Mouse (Mus musculus) ovary, postnatal 10 days (tissue): ENCODE results near the gene Kpnb1.

Experiments
- DNase-seq: peaks from one replicate; pipeline ENCODE4 v3.0.0; 2022; ENCODE audit warnings: low spot score

The Kpnb1 gene

DNA sequence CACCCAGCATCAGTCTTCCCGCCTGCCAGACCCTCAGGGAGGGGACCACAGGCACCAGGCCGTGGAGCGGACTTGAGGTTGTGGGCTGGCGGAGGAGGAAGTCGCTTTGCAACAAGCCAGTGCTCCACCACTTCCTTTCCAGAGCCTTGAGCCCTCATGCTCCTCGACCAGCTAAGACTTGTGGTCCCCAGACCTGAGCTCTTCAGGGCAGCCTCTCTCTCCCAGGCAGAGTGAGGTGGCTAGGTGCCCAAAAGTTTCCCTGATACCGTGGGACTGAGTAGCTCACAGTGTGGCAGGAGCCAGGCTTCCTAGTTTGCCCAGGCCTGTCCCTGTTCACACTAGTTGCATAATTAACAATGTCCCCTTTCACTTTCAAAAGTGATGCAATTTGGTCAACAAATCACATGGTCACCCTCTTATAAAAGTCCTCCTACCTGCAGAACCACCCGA lies 45.5 kb downstream of the Kpnb1 start:
- no peak for DNase-seq

DNA sequence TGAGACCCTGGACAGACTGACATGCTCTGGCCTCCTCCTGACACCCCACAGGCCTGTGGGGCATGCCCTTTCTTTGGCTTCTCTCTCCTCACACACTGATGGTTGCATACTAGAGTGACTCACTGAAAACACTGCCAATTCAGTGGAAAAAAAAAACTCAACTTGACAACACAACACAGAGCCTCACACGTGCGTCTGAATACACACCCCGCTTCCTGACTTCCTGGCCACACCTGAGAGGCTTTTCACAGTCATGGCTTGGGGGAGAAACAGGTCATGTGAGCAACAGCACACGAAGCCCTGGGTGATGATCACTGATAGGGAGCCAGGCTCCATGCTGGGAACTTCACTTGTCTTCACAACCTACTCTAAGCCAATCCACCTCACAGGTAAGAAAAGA lies 46.9 kb downstream of the Kpnb1 start:
- DNase-seq, result no peak

DNA sequence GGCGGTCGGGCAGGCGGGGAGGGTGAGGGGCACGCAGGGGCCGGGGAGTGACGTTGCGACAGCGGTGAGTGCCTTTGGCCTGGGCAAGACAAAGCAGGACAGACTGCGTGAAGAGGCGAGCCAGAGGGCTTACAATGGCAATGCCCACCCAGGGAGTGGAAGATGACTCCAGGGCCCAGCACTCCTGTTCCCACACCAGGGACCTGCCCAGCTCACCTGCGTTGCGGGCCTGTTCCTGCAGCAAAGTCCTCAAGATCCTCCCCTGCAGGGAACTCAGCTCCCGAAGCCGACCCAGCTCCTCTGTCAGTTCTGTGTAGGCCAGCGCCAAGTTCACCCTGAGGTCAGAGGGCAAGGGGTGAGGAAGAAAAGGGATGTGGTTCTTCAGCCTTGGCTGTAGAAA lies 48.4 kb downstream of the Kpnb1 start:
- DNase-seq, result no peak

DNA sequence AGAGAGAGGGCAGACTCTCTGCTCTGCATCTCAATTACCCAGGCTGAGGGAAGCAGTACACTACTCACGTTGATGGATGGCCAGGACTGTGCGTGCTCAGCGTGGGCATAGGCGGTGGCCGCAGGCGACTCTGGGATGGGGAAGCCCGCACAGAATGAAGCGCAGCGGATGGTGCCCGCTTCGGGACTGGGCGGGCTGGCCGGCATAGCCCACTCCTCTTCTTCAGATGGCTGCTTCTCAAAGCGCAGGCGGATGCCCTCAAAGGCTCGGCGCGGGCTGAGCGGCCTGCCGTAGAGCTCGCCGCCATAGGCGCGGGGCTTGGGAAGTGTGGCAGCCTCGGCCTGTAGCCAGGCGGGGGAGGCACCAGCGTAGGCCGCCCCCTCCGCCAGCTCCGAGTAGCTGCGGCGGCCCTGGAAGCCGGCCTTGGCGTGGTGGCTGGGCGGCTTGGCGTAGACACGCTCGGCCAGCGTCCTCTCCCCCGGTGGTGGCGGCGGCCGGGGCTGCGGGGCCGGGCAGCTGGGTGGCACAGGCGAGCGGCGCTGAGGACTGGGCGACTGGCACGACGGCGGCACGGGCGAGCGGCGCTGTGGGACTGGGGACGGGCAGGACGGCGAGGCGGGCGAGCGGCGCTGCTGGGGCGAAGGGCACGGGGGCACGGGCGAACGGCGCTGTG lies 49.0 kb downstream of the Kpnb1 start:
- no peak for DNase-seq

DNA sequence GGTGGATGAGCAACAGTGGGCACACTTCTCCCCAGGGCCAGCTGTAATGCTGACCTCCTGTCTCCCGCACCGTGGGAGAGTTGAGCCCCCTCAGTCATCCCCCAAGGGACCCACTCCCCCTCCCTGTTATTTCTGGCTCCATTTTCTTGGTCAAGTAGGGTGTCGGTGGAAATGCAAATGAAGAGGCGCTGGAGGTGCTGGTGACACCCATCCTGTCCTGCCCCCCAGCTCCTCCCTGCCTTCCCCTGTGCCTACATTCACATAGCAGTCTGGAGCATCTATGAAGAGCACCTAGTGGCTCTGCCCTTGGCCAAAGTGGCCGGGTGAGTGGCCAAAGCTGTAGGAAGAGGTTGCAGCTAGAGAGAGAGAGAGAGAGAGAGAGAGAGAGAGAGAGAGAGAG lies 54.4 kb downstream of the Kpnb1 start:
- DNase-seq, result no peak

DNA sequence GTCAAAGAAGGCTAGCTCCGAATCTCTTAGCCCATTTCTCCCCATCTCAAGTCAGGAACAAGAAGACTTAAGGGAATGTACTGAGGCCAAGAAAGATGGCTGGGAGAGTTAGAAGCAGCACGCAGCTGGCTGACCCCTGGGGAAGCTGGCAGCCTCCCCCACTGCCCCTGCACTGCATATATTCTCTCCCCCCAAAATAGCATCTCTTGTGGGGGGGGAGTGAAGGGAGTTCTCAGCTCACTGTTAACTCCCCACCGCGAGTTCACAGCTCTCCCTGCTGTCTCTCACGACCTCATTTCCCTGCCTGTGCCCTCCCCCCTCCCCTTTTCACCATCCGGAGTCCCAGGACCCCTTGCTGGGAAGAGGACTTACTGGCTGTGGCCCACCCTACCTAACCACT lies 55.5 kb downstream of the Kpnb1 start:
- no peak for DNase-seq

DNA sequence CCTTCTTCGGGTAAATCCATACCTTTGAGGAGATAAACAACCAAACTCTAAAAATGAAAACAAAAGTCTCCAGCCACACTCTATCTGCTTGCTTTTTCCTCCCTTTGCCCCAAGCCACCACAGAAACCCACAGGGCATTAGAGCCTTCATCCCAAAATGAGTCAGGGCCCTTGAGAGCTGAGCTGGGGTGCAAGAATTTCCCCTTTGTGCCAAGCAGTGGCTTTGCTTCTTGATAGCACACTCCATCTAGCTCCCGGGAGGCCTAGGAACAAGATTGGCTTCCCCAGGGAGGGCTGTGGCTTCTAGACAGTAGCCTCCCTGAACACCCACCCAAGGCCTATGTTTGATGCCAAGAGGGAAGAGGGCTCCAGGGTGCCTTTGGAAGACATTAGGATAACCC lies 56.0 kb downstream of the Kpnb1 start:
- no peak for DNase-seq

DNA sequence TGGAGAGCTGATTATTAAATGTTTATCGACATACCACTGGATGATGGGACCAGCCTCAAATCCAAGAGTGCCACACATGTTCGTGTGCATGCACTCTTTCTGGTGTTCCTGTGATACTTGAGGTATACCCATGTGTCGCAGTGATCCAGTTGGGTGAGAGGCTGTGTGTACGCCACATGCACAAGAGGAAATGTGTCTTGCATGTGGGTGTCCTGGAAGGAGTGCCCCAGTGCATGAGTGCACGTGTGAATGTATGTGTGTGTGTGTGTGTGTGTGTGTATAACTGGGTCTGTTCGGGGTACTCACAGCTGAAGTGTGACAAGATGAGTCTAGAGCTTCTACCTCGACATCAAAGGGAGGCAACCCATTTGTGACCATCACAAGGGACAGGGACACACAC lies 57.4 kb downstream of the Kpnb1 start:
- no peak for DNase-seq

DNA sequence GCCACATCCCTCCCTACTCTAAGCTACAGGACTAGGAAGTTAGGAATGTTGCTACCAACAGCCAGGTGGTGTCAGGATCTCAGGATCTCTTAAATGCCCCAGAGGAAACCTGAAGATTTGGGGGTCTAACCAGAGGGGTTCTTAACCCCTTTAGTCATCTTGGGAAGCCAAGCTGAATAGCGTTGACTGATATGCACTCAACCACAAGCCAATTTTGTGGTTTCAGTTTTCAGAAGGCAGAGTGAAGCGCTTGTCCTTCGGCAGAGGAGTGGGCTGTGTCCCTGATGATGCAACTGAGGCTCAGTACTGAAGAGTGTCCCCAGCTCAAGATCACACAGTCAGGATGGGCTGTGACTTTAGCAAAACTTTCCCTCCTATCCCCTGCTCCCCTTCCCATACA lies 58.7 kb downstream of the Kpnb1 start:
- DNase-seq, result no peak

DNA sequence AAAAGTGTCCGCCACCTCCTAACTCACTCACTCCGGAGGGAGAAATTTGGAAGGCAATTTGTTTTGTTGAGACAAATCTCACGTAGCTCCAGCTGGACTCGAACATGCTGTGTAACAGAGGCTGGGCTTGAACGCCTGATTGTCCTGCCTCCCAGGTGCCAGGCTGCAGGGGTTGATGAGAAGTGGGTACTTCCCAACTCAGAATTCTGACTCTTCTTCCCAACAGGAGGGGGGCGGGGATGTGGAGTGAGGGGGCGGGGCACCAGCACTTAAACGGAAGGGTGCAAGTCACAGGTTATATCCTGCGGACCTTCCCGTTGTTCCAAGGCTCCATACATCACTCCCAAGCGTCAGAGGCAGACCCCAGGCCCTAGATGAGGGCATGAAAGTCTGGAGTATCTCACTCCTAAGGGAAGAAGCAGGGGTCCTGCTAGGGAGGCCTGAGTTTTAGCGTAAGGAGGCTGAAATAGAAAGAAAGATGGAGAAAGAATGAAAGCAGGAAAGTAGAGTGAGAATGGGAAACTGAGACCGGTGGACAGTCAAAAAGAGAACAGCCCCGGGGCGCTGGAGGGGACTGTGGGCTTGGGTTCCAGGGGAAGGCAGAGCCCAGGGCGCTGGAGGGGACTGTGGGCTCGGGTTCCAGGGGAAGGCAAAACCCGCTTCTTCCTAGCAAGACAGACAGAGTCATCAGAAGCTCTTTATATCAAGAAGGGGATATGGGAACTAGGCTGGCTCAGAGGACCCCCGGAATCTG lies 60.0 kb downstream of the Kpnb1 start:
- no peak for DNase-seq

DNA sequence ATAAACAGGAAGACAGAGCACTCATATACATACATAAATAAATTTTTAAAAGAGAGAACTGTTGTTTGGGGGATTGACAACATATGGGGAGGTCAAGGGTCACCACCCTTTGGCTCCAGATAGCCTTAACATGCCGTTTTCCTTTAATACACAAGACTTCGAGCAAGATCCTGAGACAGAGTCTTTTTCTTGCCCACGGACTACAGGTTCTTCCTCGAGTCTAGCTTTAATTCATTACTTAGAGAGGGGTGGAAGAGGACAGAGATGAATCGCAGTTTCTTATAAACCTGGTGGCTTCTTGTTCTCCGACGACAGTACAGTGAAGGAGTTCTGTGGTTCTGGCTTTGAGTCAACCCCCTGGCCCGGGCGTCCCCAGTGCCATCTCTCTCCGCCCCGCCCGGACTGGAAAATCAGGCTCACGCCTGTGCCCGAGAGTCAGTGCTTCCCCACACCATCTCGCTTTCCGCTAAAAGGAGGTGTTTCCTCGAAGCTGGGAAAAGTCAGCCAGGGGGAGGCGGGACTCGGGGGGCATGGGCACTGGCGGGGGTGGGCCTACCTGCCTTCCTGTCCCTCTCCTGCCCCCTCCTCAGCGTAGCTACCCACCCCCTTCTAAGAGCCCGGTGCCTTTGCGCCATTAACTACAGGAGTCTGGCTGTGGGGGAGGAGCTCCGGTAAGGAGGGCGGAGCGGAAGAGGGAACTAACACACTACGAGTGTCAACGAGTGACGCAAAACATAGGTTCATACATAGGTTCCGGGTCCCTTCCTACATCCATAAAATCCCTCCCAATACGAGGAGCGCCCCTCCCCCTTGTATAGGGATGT lies 60.8 kb downstream of the Kpnb1 start:
- no peak for DNase-seq

DNA sequence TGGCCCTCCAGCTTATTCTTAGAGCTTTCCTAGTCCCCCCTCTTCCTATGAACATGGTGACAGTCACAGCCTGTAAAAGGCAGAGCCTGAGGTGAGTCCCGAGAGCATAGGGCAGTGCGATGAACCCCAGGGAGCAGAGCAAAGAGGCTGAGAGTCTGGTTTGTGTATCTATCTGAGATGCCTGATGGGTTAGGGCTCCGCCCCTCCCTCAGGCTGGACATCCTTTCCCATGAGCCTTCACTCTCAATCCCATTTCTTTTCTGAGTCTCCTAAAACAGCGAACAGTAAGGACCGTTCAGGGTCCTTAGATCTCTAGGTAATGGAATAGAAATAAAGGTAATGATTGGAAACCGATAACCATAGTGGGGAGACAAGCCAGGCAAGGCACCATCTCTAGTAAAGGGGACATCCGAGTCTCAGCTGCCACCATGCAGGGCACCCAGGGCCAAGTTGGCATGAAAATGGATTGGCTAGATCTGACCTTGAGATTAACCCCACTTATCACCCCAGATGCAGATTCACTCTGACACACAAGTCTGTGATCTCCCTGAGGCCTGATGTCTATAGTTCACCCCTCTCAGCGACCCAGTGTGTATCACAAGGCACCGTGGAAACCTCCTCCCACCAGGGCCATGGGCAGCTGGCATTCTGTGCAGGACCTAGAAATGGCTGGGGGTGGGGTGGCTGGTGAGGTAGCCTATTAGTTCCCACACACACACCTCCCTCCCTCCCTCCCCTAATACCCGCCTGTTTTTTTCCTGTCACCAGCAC lies 63.2 kb downstream of the Kpnb1 start:
- DNase-seq, result no peak

DNA sequence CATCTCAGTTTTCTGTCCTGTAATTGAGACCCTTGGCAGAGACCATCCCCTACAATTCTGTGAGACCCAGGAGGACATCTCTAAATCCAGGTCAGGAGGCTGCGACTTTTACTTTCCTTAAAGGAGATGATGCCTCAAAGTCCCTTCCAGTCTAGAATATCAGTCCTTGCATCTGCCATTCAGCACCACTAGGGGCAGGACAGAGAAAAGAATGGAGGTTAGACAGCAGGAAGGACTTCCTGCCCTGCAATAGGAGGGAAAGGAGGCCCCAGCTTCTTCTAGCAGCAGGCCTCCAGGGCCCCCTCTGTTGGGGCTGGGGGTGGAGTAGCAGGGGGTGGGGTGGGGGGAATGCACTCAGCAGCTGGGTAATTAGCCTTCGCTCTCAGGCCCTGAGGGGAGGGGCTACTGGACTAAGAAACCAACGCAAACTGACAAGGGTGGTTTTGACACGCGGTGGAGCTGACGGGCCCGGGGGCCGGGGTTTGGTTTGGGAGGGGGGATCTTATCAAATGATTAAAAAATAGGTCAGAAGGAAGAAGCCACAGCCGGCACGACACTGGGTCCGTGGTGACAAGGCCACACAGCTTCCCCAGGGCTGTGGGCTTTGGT lies 64.3 kb downstream of the Kpnb1 start:
- no peak for DNase-seq

DNA sequence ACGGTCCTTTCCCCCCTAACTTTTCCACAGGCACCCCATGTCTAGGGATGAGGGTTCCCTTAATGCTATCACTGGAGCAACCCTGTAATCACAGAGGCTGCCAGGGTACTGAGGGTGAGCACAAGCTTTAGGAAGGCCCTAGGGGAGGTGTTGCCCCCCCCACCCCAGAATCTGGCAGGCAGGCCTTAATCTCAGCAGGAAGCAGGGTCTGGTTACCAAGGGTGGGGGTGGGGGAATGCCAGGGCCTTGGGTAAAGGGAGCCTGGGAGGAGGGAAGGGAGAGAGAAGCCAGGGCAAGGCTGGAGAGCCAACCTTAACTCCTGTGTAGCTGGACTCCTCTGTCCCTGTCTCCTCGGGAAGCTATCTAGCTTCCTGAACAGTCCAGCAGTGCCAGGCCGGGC lies 67.0 kb downstream of the Kpnb1 start:
- no peak for DNase-seq

DNA sequence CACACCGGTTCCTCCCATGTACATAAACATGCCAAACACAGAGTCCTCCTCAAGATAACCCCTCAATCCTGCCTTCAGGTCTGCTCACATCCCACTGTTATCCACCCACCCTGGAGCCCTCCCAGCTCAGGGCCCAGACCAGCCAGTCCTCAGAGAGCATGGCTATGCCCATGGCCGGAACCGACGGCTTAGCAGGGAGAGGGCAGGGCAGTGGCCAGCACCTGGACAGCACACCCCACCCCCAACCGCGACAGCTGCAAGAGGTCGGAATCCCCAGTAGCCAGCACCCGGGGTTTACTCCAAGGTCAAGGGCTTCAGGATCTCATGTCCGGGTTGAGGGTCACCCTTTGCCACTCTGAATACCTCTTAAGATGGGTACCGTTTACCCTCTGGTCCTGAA lies 67.5 kb downstream of the Kpnb1 start:
- DNase-seq, result no peak

DNA sequence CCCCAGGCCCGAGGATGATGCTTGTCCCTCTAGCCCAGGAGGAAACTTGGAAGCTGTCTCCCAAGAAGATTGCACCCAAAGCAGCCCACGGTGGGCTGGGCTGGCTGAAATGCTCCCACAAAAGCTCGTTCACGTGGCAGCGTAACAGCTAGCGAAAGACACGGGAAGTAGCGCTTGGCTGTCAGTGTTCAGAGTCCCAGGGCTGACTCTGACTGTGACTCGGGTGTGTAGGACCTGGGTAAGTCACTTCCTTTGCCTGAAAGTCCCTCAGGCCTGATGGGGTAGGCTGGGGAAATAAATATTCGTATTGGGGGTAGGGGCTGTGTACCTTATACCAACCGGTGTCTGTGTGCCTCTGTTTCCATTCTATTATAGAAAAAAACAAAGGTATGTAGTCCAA lies 71.9 kb downstream of the Kpnb1 start:
- DNase-seq, result no peak

DNA sequence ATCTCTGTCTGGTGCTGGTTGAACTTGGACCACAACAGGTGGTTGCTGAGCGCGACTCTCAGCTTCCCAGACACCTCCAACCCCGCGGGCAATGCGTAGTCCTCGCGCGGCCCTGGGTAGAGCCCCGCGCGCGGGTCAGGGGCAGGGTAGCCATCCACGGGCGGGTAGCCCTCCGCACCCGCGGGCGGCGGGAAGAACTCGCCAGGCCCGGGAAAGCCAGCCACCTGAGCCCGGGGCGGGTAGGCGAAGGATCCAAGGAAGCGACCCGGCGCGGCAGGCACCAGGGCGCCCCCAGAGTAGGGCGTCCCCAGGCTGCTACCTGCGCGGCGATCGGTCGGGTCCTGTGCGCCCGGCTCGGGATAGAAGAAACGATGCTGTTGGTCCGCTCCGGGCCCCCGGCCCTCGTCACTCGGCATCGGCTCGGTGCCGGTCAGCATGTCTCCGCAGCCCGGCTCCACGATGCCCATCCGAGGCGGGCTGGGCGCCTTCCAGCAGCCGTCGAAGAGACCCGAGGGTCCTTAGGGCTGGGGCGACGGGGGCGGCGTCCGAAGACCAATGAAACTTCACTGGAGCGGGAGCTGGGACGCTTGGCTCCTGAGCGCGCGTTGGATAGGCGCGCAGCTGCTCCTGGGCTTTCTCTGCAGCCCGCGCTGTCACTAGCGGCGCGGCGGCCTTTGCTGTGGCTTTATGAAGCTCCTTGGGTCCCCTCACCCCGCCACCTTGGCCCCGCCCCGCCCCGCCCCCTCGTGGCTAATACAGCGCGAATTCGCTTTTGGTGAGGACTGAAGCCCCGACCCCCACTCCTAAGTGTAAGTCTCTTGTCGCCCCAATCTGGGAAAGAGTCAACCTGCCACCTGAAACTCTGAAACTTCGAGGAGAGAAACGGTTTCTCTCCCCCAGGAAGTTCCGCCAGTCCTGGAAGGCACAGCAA lies 72.7 kb downstream of the Kpnb1 start, which contains the start of gene Tbx21:
TSS of gene Tbx21 (minus strand) at position 661 of the 931 bp plus-strand sequence.
- DNase-seq, result no peak

DNA sequence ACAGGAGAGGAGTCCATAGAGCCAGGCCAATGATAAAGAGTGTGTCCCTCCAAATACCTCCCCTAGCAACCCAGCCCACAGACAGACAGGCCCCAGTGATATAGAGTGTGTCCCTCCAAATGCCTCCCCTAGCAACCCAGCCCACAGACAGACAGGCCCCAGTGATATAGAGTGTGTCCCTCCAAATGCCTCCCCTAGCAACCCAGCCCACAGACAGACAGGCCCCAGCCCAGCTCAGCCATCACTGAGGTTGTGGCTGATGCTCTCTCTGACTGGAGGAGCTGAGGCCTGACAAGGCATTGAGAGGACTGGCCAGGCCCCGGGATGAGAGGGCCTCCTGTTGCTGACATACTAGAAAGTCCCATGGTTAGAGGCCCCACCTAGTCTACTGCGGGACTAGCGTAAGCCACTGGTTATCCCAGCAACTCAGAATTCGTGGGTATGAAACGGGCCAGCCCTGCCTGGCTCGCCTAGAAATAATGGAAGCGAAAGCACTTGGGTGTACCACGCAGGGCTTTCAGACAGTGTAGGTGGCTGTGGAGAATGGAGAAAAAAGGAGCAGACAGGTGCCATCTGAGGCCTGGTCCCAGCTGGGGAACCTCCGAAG lies 75.1 kb downstream of the Kpnb1 start:
- DNase-seq, result no peak
